Mouse (Mus musculus): ENCODE measurements around the gene Zbed6. TPM values are rescaled to one million over a fixed set of nuclear protein-coding genes. Genes with fewer than 3 reads are reported as not detected.

The Zbed6 gene
- 4.4 and 5.3 TPM in 2 replicates for total RNA-seq (2012; rRNA removed)
- 1.6 and 1.7 TPM in 2 replicates for total RNA-seq (2014; rRNA removed)
- polyA plus RNA-seq (2012; ENCODE audit: insufficient read length, low read depth): 2.9 and 3.7 TPM in 2 replicates

GRCm38 (mm10) chr1:133660466-133661202 is at the start of gene Zbed6:
Zbed6 (minus strand) TSS chr1:133660885.
- TF ChIP-seq JUND (conservative IDR thresholded peaks at IDR 0.05; ENCODE audit: low read depth, low read length): no peak
- peak; percentile 46; the same call in 1 of the 2 replicates for TF ChIP-seq SIN3A (IDR thresholded peaks at IDR 0.05; ENCODE audit: low read length)
- TF ChIP-seq CHD2 (IDR thresholded peaks at IDR 0.05; ENCODE audit: low read length): peak; percentile 84
- TF ChIP-seq UBTF (IDR thresholded peaks at IDR 0.05; ENCODE audit: low read depth, low read length): no peak; the same call in 1 of the 2 replicates
- TF ChIP-seq IRF4 (IDR thresholded peaks at IDR 0.05; ENCODE audit: low read depth, low read length): peak; percentile 20; the same call in 1 of the 2 replicates
- TF ChIP-seq ETS1 (conservative IDR thresholded peaks at IDR 0.05; ENCODE audit: low read depth, low read length): 0 out of 2 replicates have a peak, but pooled peaks have one; percentile 10
- 0 out of 2 replicates have a peak, but pooled peaks have one; percentile 33 for TF ChIP-seq ELF1 (IDR thresholded peaks at IDR 0.05; ENCODE audit: low read depth, low read length)
- in situ Hi-C loops (cut with MboI; ENCODE audit: low pct_ligation_motif_present, low pct_unique_long_range_greater_than_20kb, low sequenced_read_pairs): no loop called here
- dilution Hi-C loops (cut with MboI; ENCODE audit: extremely low pct_ligation_motif_present, extremely low pct_unique_long_range_greater_than_20kb, low sequenced_read_pairs): no loop called here
- H3K36me3 ChIP-seq (replicated peaks in 1 of 2; ENCODE audit: control insufficient read depth in 1 of 2, insufficient read depth in 1 of 2, low read length in 1 of 2): peaks cover 17 to 39% of the 10 kb centered on the region in 2 experiments
- H3K27me3 ChIP-seq (replicated peaks): no peaks in the 10 kb centered on the region
- DNase-seq (ENCODE audit: extremely low read depth): peak; percentile 40
- peaks cover 65% of the 10 kb centered on the region for H3K79me2 ChIP-seq (replicated peaks; ENCODE audit: control insufficient read depth, extremely low read depth, insufficient read depth, poor library complexity, severe bottlenecking)
- H3K9me3 ChIP-seq (replicated peaks; ENCODE audit: low read length): no peaks in the 10 kb centered on the region
- peak within 1 kb of the TSS; percentile 78 to 93 (median 79) for H3K4me3 ChIP-seq (replicated peaks in 1 of 3; ENCODE audit: low read depth in 2 of 3, low read length in 2 of 3, poor library complexity in 1 of 3)
- peak within 1 kb of the TSS; percentile 79 for H3K4me2 ChIP-seq (ENCODE audit: insufficient read depth, low read depth, poor library complexity, severe bottlenecking)
- peak within 1 kb of the TSS; percentile 62; the same call in 1 of the 2 replicates for H3K27ac ChIP-seq (ENCODE audit: insufficient read depth, low read depth)
- peak within 1 kb of the TSS; percentile 98 for H3K9ac ChIP-seq (ENCODE audit: insufficient read depth, low read depth)
- H3K4me1 ChIP-seq (ENCODE audit: control insufficient read depth in 1 of 2, insufficient read depth in 2 of 2): peaks cover 14 to 57% of the 10 kb centered on the region in 2 experiments

GRCm38 (mm10) chr1:133709292-133709691 is 48.6 kb upstream of the Zbed6 start:
- Histone ChIP-seq H3K4me3 (replicated peaks in 1 of 3; ENCODE audit: low read depth in 2 of 3, low read length in 2 of 3, poor library complexity in 1 of 3) (no peak overlapping the region), H3K27ac (ENCODE audit: insufficient read depth, low read depth) (no peak overlapping the region), H3K79me2 (replicated peaks; ENCODE audit: control insufficient read depth, extremely low read depth, insufficient read depth, poor library complexity, severe bottlenecking) (no peaks in the 10 kb centered on the region), H3K36me3 (replicated peaks in 1 of 2; ENCODE audit: control insufficient read depth in 1 of 2, insufficient read depth in 1 of 2, low read length in 1 of 2) (peaks cover 26 to 78% of the 10 kb centered on the region in 2 experiments), H3K27me3 (replicated peaks) (no peaks in the 10 kb centered on the region), H3K4me1 (ENCODE audit: control insufficient read depth in 1 of 2, insufficient read depth in 2 of 2) (peaks cover 14 to 42% of the 10 kb centered on the region in 2 experiments), H3K4me2 (ENCODE audit: insufficient read depth, low read depth, poor library complexity, severe bottlenecking) (no peak overlapping the region), H3K9me3 (replicated peaks; ENCODE audit: low read length) (no peaks in the 10 kb centered on the region), H3K9ac (ENCODE audit: insufficient read depth, low read depth) (no peak overlapping the region)
- DNase-seq (ENCODE audit: extremely low read depth): no peak
- TF ChIP-seq ETS1 (conservative IDR thresholded peaks at IDR 0.05; ENCODE audit: low read depth, low read length) (no peak), MEF2A (IDR thresholded peaks at IDR 0.05; ENCODE audit: borderline replicate concordance, low read depth, low read length) (no peak), ELF1 (IDR thresholded peaks at IDR 0.05; ENCODE audit: low read depth, low read length) (no peak), E2F4 (IDR thresholded peaks at IDR 0.05; ENCODE audit: insufficient replicate concordance, low read depth, low read length) (no peak), HCFC1 (IDR thresholded peaks at IDR 0.05; ENCODE audit: low read depth, low read length) (no peak), USF1 (IDR thresholded peaks at IDR 0.05; ENCODE audit: low read depth, low read length) (no peak)
- in situ Hi-C loops (cut with MboI; ENCODE audit: low pct_ligation_motif_present, low pct_unique_long_range_greater_than_20kb, low sequenced_read_pairs): no loop called here
- dilution Hi-C loops (cut with MboI; ENCODE audit: extremely low pct_ligation_motif_present, extremely low pct_unique_long_range_greater_than_20kb, low sequenced_read_pairs): no loop called here

Data from CH12.LX (cell line).